Mouse (Mus musculus) kidney, postnatal 0 days (tissue): Measurements from ENCODE around the gene Gpr50. TPM values are rescaled to one million over a fixed set of nuclear protein-coding genes. Genes with fewer than 3 reads are reported as not detected.

ENCODE experiments used
- ATAC-seq: fragments of 200-750 bp; cut with Nextera tagmentation; replicated peaks from 2 replicates; pipeline ENCODE4 v1.8.0; 2017; ENCODE audit warnings: low read depth, moderate number of reproducible peaks, moderate TSS enrichment, moderate library complexity; ENCODE audit not compliant: low FRiP score
- DNase-seq: peaks from one replicate; pipeline ENCODE4 v3.0.0-alpha.2; 2016; ENCODE audit warnings: low spot score
- H3K27ac ChIP-seq: fragments of 300-500 bp; sonication (generic); 2 replicates; pipeline ENCODE4 v1.5.1; 2014; ENCODE audit warnings: mild to moderate bottlenecking
- H3K27me3 ChIP-seq: fragments of 300-500 bp; sonication (generic); 2 replicates; pipeline ENCODE4 v1.6.1; 2014; ENCODE audit warnings: low read length, mixed read lengths; ENCODE audit not compliant: insufficient read depth
- H3K36me3 ChIP-seq: fragments of 300-500 bp; sonication (generic); 2 replicates; pipeline ENCODE4 v1.6.1; 2014; ENCODE audit warnings: low read length, mixed read lengths; ENCODE audit not compliant: insufficient read depth
- H3K4me1 ChIP-seq: fragments of 300-500 bp; sonication (generic); replicated peaks from 2 replicates; pipeline ENCODE4 v1.6.1; 2014; ENCODE audit warnings: antibody characterized with exemption, low read length, mixed read lengths; ENCODE audit not compliant: insufficient read depth
- H3K4me2 ChIP-seq: fragments of 300-500 bp; sonication (generic); 2 replicates; pipeline ENCODE4 v1.6.1; 2014; ENCODE audit warnings: mild to moderate bottlenecking, low read length, moderate library complexity, mixed read lengths
- H3K4me3 ChIP-seq: fragments of 300-500 bp; sonication (generic); replicated peaks from 2 replicates; pipeline ENCODE4 v1.5.1; 2014; ENCODE audit warnings: low read depth, low read length
- H3K9ac ChIP-seq: fragments of 300-500 bp; sonication (generic); 2 replicates; pipeline ENCODE4 v1.6.1; 2014; ENCODE audit warnings: low read depth, low read length
- H3K9me3 ChIP-seq: fragments of 300-500 bp; sonication (generic); replicated peaks from 2 replicates; pipeline ENCODE4 v1.6.1; 2016; ENCODE audit warnings: low read length, inconsistent platforms, mixed read lengths
- CTCF ChIP-seq: IDR thresholded peaks from 2 replicates; pipeline ENCODE4 v1.5.1; 2016; ENCODE audit warnings: antibody characterized with exemption, low read depth, mild to moderate bottlenecking, moderate library complexity
- WGBS: fragments of 180-500 bp; shearing (Covaris S2); extraction: QIAGEN DNeasy Blood & Tissue Kit; methylation state at CpG from one replicate; pipeline ENCODE4 v1.1.7; 2014; 5-methylcytosine and 5-hydroxymethylcytosine counted together
- polyA plus RNA-seq: library from polyadenylated mRNA; unstranded; fragments of >200 nt; fragmentation: Nextera tagmentation; extraction: Ambion mirVana; gene quantifications from 2 replicates; pipeline ENCODE4 v1.2.1, GENCODE M21; 2015

Gene Gpr50
- 0.26 TPM in 1 of 2 replicates, not detected in the other for polyA plus RNA-seq

DNA sequence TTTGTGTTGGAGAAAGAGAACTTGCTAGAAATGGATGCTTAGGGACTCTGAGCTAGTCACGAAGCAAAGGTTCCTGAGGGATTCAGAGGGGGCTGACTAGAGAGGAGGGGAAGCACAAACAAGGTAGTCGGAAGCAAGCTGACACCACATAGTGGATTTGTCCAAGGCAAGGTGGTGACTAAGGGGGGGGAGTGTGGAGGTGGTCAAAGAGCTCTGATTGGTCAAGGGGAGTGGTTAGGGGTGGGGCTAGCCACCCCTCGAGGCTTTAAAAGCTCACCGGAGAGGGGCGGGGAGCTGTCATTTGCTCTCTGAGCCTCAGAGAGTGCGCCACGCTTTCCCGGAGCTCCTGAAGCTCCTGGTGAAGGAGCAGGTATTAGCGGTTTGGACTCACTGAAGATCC, at the start of gene Gpr50:
Gpr50 (plus strand) TSS at position 294 of the 400 bp plus-strand sequence.
- peak within 1 kb of the TSS; percentile 33 for H3K4me3 ChIP-seq
- no peaks in the 10 kb centered on the region for H3K36me3 ChIP-seq
- H3K27me3 ChIP-seq: peaks cover 35% of the 10 kb centered on the region
- no peak within 1 kb of the TSS for H3K9ac ChIP-seq
- no peak; the same call in 1 of the 2 replicates for ATAC-seq
- no peak for DNase-seq
- 0 out of 2 replicates have a peak, but pooled peaks cover 4% of the 10 kb centered on the region for H3K9me3 ChIP-seq
- TF ChIP-seq CTCF: no peak
- H3K4me1 ChIP-seq: no peaks in the 10 kb centered on the region
- H3K4me2 ChIP-seq: peak within 1 kb of the TSS; percentile 57
- H3K27ac ChIP-seq: no peak within 1 kb of the TSS
- WGBS: 51% methylated on average over 9 of the region's 9 CpGs

DNA sequence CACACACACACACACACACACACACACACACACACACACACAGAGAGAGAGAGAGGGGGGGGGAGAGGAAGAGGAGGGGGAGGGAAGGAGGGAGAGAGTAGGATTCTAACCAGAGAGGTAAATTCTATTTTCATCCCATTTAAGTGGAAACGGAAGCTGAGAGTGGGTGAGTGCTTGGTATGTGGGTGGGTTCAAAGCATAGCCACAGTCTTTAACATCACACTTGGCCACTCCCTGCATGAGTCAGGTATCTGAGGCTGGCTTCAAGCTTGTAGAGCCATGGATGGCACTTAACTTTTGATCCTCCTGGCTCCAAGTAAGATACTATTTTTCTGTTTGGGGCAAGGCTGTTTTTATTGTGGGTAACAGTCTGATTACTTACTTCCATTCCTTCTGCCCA, 41.2 kb upstream of the Gpr50 start:
- H3K9me3 ChIP-seq: no peaks in the 10 kb centered on the region
- no peak overlapping the region for H3K4me3 ChIP-seq
- no peak overlapping the region for H3K4me2 ChIP-seq
- no peak for DNase-seq
- no peaks in the 10 kb centered on the region for H3K27me3 ChIP-seq
- no peak overlapping the region for H3K27ac ChIP-seq
- no peak for TF ChIP-seq CTCF
- 71% methylated on average over 1 of the region's 1 CpGs for WGBS
- ATAC-seq: no peak
- no peak overlapping the region for H3K9ac ChIP-seq
- no peaks in the 10 kb centered on the region for H3K36me3 ChIP-seq
- H3K4me1 ChIP-seq: no peaks in the 10 kb centered on the region

DNA sequence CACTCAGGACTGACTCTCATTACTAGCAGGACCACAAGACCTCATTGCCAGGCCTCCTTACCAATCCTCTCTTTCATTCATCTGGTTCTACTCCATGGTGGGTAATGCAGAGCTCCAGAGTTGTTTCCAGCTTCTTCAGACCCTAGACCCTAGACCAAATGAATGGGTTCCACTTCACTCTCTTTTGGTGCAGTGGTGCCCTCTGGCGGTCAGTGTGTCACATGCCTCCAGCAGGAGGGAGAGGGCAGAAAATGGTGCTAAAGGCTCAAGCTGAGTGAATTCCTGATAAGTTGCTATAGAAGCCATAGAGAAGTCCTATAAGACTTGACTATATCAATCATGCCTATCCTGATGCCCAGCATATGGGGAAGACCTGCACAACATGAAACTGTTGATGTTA, 39.6 kb upstream of the Gpr50 start:
- 10% methylated on average over 1 of the region's 1 CpGs for WGBS
- Histone ChIP-seq H3K4me2 (no peak overlapping the region), H3K4me3 (no peak overlapping the region), H3K9ac (no peak overlapping the region), H3K4me1 (no peaks in the 10 kb centered on the region), H3K27me3 (no peaks in the 10 kb centered on the region), H3K9me3 (no peaks in the 10 kb centered on the region), H3K36me3 (no peaks in the 10 kb centered on the region), H3K27ac (no peak overlapping the region)
- DNase-seq (no peak), ATAC-seq (no peak)
- TF ChIP-seq CTCF: peak; percentile 67

DNA sequence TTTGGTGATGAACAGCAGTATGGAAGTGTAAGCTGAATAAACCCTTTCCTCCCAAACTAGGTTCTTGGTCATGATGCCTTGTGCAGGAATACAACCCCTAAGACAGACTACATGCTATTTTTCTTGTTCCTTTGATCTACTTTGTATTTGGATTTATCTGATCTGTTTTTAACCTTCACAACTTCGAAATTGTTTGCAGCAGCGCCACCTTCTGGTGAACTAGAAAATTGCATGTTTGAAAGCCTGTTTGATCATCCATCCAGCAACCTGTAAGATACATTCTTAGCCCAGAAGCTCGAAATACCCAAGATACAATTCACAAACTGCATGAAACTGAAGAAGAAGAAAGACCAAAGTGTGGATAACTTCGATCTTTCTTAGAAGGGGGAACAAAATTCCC, 35.2 kb upstream of the Gpr50 start:
- peak; percentile 39 for DNase-seq
- H3K27ac ChIP-seq: no peak overlapping the region
- no peaks in the 10 kb centered on the region for H3K27me3 ChIP-seq
- H3K4me1 ChIP-seq: no peaks in the 10 kb centered on the region
- H3K9me3 ChIP-seq: no peaks in the 10 kb centered on the region
- TF ChIP-seq CTCF: peak; percentile 77
- no peak for ATAC-seq
- no peaks in the 10 kb centered on the region for H3K36me3 ChIP-seq
- WGBS: 12% methylated on average over 4 of the region's 4 CpGs
- no peak overlapping the region for H3K9ac ChIP-seq
- no peak overlapping the region for H3K4me2 ChIP-seq
- no peak overlapping the region for H3K4me3 ChIP-seq

DNA sequence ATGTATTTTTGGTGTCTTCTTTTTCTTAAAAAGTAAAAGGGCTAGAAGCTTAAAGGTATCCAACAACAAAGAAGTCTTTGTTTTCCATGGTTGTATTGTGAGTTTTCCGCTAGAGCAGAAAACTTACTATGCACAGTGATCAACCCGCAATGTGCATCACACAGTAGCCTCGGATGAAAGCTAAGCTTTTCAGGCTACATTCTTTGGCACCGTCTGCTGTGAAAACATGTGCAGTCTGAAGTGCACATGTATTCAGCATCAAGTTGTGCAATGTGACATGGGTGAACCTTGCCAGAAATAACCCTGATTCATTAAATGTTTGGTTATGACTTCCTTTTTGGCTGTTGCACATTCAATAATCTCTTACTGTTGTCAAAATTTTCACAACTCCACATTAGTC, 32.8 kb upstream of the Gpr50 start:
- H3K27ac ChIP-seq: no peak overlapping the region
- H3K4me1 ChIP-seq: no peaks in the 10 kb centered on the region
- H3K4me3 ChIP-seq: no peak overlapping the region
- no peaks in the 10 kb centered on the region for H3K27me3 ChIP-seq
- ATAC-seq (no peak), DNase-seq (no peak)
- H3K9me3 ChIP-seq: no peaks in the 10 kb centered on the region
- H3K36me3 ChIP-seq: no peaks in the 10 kb centered on the region
- H3K9ac ChIP-seq: no peak overlapping the region
- WGBS: 82% methylated on average over 4 of the region's 4 CpGs
- no peak for TF ChIP-seq CTCF
- no peak overlapping the region for H3K4me2 ChIP-seq

DNA sequence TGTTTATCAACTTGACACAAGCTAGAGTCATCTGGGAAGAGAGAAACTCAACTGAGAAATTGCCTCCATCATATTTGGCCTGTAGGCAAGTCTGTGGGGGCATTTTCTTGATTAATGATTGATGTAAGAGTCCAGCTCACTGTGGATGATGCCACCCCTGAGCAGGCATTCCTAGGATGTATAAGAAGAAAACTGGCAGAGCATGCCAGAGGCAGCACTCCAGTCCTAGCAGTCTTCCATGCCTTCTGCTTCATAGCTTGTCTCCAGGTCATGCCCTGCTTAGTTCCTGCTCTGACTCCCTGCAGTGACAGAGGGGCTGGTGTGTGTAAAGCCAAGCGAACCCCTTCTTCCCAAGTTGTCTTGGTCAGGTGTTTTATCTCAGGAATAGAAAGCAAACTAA, 32.3 kb upstream of the Gpr50 start:
- Histone ChIP-seq H3K27ac (no peak overlapping the region), H3K36me3 (no peaks in the 10 kb centered on the region), H3K4me2 (no peak overlapping the region), H3K4me3 (no peak overlapping the region), H3K9me3 (no peaks in the 10 kb centered on the region), H3K9ac (no peak overlapping the region), H3K27me3 (no peaks in the 10 kb centered on the region), H3K4me1 (no peaks in the 10 kb centered on the region)
- ATAC-seq (no peak), DNase-seq (no peak)
- WGBS: 54% methylated on average over 1 of the region's 1 CpGs
- no peak for TF ChIP-seq CTCF

DNA sequence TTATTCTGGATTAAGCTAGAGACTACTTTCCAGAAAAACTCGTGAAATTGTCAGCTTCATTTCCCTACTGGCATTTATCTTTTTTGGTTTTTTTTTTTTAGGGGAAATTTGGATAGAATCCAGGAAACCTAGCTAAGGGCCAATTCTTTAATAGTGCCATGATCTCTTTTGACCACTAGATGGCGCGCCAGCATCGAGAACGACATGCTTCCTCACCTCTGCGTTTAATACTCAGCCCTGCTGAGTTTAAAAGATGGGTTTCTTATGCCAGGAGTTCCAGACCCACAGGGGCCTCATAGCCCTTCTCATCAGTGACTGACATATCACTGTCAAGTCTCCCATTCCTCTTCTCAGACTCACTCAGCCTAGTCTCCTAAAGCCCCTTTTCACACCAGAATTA, 15.5 kb upstream of the Gpr50 start:
- 0% methylated on average over 6 of the region's 6 CpGs for WGBS
- no peak overlapping the region for H3K4me2 ChIP-seq
- H3K27ac ChIP-seq: no peak overlapping the region
- H3K36me3 ChIP-seq: no peaks in the 10 kb centered on the region
- ATAC-seq (no peak), DNase-seq (peak; percentile 63)
- no peaks in the 10 kb centered on the region for H3K4me1 ChIP-seq
- H3K9ac ChIP-seq: no peak overlapping the region
- TF ChIP-seq CTCF: peak; percentile 84
- no peaks in the 10 kb centered on the region for H3K9me3 ChIP-seq
- no peaks in the 10 kb centered on the region for H3K27me3 ChIP-seq
- H3K4me3 ChIP-seq: no peak overlapping the region
